Mouse (Mus musculus) frontal cortex, postnatal 25 days (tissue): ENCODE measurements around the gene Arhgdig.
"Not testable (repeated sequence)": the region's sequence is repeated elsewhere in the genome, so short reads cannot be mapped to it uniquely, and the experiment has no call there.

ENCODE experiments used
- DNase-seq, 2 experiments: peaks; one replicate each; pipeline ENCODE4 v3.0.0; 2022; ENCODE audit warnings: low spot score in 2 of 2

Arhgdig gene

GRCm38 (mm10) chr17:26204766-26205165 is 2.8 kb downstream of the Arhgdig start:
- DNase-seq: no peak

GRCm38 (mm10) chr17:26203321-26203811 is 4.2 kb downstream of the Arhgdig start:
- DNase-seq: peak; percentile 48

- no peak for DNase-seq
These were observed 4.8 kb downstream of the Arhgdig start, which contains the start of gene Rgs11 for GRCm38 (mm10) chr17:26202737-26203136. TSS of gene Rgs11 (plus strand) at chr17:26202951.

- DNase-seq: no peak
These were observed 5.6 kb downstream of the Arhgdig start for GRCm38 (mm10) chr17:26201998-26202397.

GRCm38 (mm10) chr17:26200831-26201705 is 6.5 kb downstream of the Arhgdig start:
- no peak for DNase-seq

- DNase-seq: no peak
These were observed 8.7 kb downstream of the Arhgdig start, which contains the start of gene Pdia2 for GRCm38 (mm10) chr17:26198892-26199291. TSS of gene Pdia2 (minus strand) at chr17:26199087.

- no peak for DNase-seq
These were observed 14.9 kb downstream of the Arhgdig start for GRCm38 (mm10) chr17:26192481-26193190.

- not testable (repeated sequence) for DNase-seq
These were observed 16.1 kb downstream of the Arhgdig start for GRCm38 (mm10) chr17:26191486-26191885.

GRCm38 (mm10) chr17:26188091-26188805 is 19.3 kb downstream of the Arhgdig start:
- DNase-seq: no peak

GRCm38 (mm10) chr17:26187592-26187991 is 20.0 kb downstream of the Arhgdig start:
- no peak for DNase-seq

- DNase-seq: no peak
These were observed 26.4 kb downstream of the Arhgdig start for GRCm38 (mm10) chr17:26181179-26181578.

- DNase-seq: no peak
These were observed 29.0 kb downstream of the Arhgdig start for GRCm38 (mm10) chr17:26178611-26179010.

- DNase-seq: not testable (repeated sequence)
These were observed 32.3 kb downstream of the Arhgdig start for GRCm38 (mm10) chr17:26175248-26175647.

GRCm38 (mm10) chr17:26168039-26168438 is 39.5 kb downstream of the Arhgdig start:
- no peak for DNase-seq

- no peak for DNase-seq
These were observed 44.9 kb downstream of the Arhgdig start for GRCm38 (mm10) chr17:26162736-26163135.

- DNase-seq: no peak
These were observed 55.5 kb downstream of the Arhgdig start for GRCm38 (mm10) chr17:26151886-26152630.
